Mouse (Mus musculus) embryonic facial prominence, embryonic 12.5 days (tissue): Measurements from ENCODE around the gene Higd2a. TPM values are rescaled to one million over a fixed set of nuclear protein-coding genes. Genes with fewer than 3 reads are reported as not detected.

Experiments used
- ATAC-seq: fragments of 200-750 bp; cut with Nextera tagmentation; 2 replicates; pipeline ENCODE4 v1.8.0; 2017; ENCODE audit not compliant: insufficient number of reproducible peaks, insufficient read depth, low FRiP score, low TSS enrichment
- H3K27ac ChIP-seq: fragments of 300-500 bp; sonication (generic); 2 replicates; pipeline ENCODE4 v1.5.1; 2016; ENCODE audit warnings: mild to moderate bottlenecking
- H3K27me3 ChIP-seq: fragments of 300-500 bp; sonication (generic); 2 replicates; pipeline ENCODE4 v1.6.1; 2016; ENCODE audit warnings: mild to moderate bottlenecking, moderate library complexity
- H3K36me3 ChIP-seq: fragments of 300-500 bp; sonication (generic); 2 replicates; pipeline ENCODE4 v1.6.1; 2016; ENCODE audit warnings: mild to moderate bottlenecking
- H3K4me1 ChIP-seq: fragments of 300-500 bp; sonication (generic); 2 replicates; pipeline ENCODE4 v1.6.1; 2016
- H3K4me2 ChIP-seq: fragments of 300-500 bp; sonication (generic); replicated peaks from 2 replicates; pipeline ENCODE4 v1.6.1; 2016; ENCODE audit warnings: mild to moderate bottlenecking, moderate library complexity
- H3K4me3 ChIP-seq: fragments of 300-500 bp; sonication (generic); 2 replicates; pipeline ENCODE4 v1.5.1; 2016; ENCODE audit warnings: mild to moderate bottlenecking
- H3K9ac ChIP-seq: fragments of 300-500 bp; sonication (generic); 2 replicates; pipeline ENCODE4 v1.6.1; 2016; ENCODE audit warnings: mild to moderate bottlenecking, moderate library complexity
- H3K9me3 ChIP-seq: fragments of 300-500 bp; sonication (generic); 2 replicates; pipeline ENCODE4 v1.6.1; 2016; ENCODE audit warnings: mild to moderate bottlenecking, moderate library complexity
- WGBS: fragments of 180-500 bp; shearing (Covaris S2); methylation state at CpG from one replicate; pipeline ENCODE4 v1.1.7; 2016; 5-methylcytosine and 5-hydroxymethylcytosine counted together
- polyA plus RNA-seq: library from polyadenylated mRNA; unstranded; fragments of >200 nt; fragmentation: Nextera tagmentation; extraction: Ambion mirVana; gene quantifications from 2 replicates; pipeline ENCODE4 v1.2.1, GENCODE M21; 2016

The Higd2a gene
- polyA plus RNA-seq, result 170 and 175 TPM in 2 replicates

GRCm38 (mm10) chr13:54589996-54590951 is at the start of gene Higd2a, which contains the start of gene Nop16:
Gene Higd2a (plus strand): TSS chr13:54590207.
Gene Nop16 (minus strand): TSS chr13:54590090.
- Histone ChIP-seq H3K4me2 (peak within 1 kb of the TSS; percentile 68), H3K9me3 (no peaks in the 10 kb centered on the region), H3K36me3 (peaks cover 17% of the 10 kb centered on the region), H3K27me3 (no peaks in the 10 kb centered on the region), H3K4me3 (peak within 1 kb of the TSS; percentile 78), H3K4me1 (peaks cover 10% of the 10 kb centered on the region), H3K9ac (peak within 1 kb of the TSS; percentile 80), H3K27ac (peak within 1 kb of the TSS; percentile 82)
- peak; percentile 95 for ATAC-seq
- WGBS, result under 1% methylated on average over 51 of the region's 51 CpGs

- Histone ChIP-seq H3K9me3 (no peaks in the 10 kb centered on the region), H3K27me3 (no peaks in the 10 kb centered on the region), H3K4me2 (no peak overlapping the region), H3K4me3 (no peak overlapping the region), H3K9ac (no peak overlapping the region), H3K36me3 (peaks cover 66% of the 10 kb centered on the region), H3K4me1 (no peaks in the 10 kb centered on the region), H3K27ac (no peak overlapping the region)
- ATAC-seq, result no peak
- WGBS, result 84% methylated on average over 7 of the region's 7 CpGs
Measured at GRCm38 (mm10) chr13:54548036-54548435, 42.0 kb upstream of the Higd2a start.

- ATAC-seq, result no peak
- Histone ChIP-seq H3K9me3 (no peaks in the 10 kb centered on the region), H3K9ac (no peak overlapping the region), H3K4me2 (no peak overlapping the region), H3K27ac (no peak overlapping the region), H3K27me3 (no peaks in the 10 kb centered on the region), H3K4me3 (no peak overlapping the region), H3K36me3 (peaks cover 88% of the 10 kb centered on the region), H3K4me1 (no peaks in the 10 kb centered on the region)
- WGBS, result 94% methylated on average over 9 of the region's 9 CpGs
Measured at GRCm38 (mm10) chr13:54556176-54556575, 33.8 kb upstream of the Higd2a start.

- Histone ChIP-seq H3K4me1 (no peaks in the 10 kb centered on the region), H3K27ac (no peak overlapping the region), H3K9me3 (no peaks in the 10 kb centered on the region), H3K36me3 (peaks cover 88% of the 10 kb centered on the region), H3K27me3 (no peaks in the 10 kb centered on the region), H3K9ac (no peak overlapping the region), H3K4me2 (no peak overlapping the region), H3K4me3 (no peak overlapping the region)
- 86% methylated on average over 3 of the region's 3 CpGs for WGBS
- no peak for ATAC-seq
Measured at GRCm38 (mm10) chr13:54556796-54557195, 33.2 kb upstream of the Higd2a start.

GRCm38 (mm10) chr13:54557652-54558051 is 32.4 kb upstream of the Higd2a start:
- Histone ChIP-seq H3K9me3 (no peaks in the 10 kb centered on the region), H3K9ac (no peak overlapping the region), H3K4me1 (no peaks in the 10 kb centered on the region), H3K4me2 (no peak overlapping the region), H3K27ac (no peak overlapping the region), H3K27me3 (no peaks in the 10 kb centered on the region), H3K4me3 (no peak overlapping the region), H3K36me3 (peaks cover 88% of the 10 kb centered on the region)
- WGBS, result 94% methylated on average over 1 of the region's 1 CpGs
- no peak for ATAC-seq

GRCm38 (mm10) chr13:54559656-54560055 is 30.4 kb upstream of the Higd2a start:
- 93% methylated on average over 2 of the region's 2 CpGs for WGBS
- peaks cover 77% of the 10 kb centered on the region for H3K36me3 ChIP-seq

GRCm38 (mm10) chr13:54560608-54561007 is 29.4 kb upstream of the Higd2a start:
- H3K9ac ChIP-seq, result no peak overlapping the region
- 92% methylated on average over 7 of the region's 7 CpGs for WGBS
- peaks cover 7% of the 10 kb centered on the region; the same call in 1 of the 2 replicates for H3K4me1 ChIP-seq
- H3K27me3 ChIP-seq, result no peaks in the 10 kb centered on the region
- H3K4me2 ChIP-seq, result no peak overlapping the region
- H3K36me3 ChIP-seq, result peaks cover 75% of the 10 kb centered on the region
- no peak overlapping the region for H3K27ac ChIP-seq
- no peaks in the 10 kb centered on the region for H3K9me3 ChIP-seq
- no peak for ATAC-seq
- H3K4me3 ChIP-seq, result no peak overlapping the region

More at GRCm38 (mm10) chr13:54559656-54560055, 30.4 kb upstream of the Higd2a start:
- no peaks in the 10 kb centered on the region for H3K9me3 ChIP-seq
- H3K4me3 ChIP-seq, result no peak overlapping the region
- peaks cover 7% of the 10 kb centered on the region; the same call in 1 of the 2 replicates for H3K4me1 ChIP-seq
- no peak for ATAC-seq
- H3K4me2 ChIP-seq, result no peak overlapping the region
- H3K27me3 ChIP-seq, result no peaks in the 10 kb centered on the region
- H3K27ac ChIP-seq, result no peak overlapping the region
- H3K9ac ChIP-seq, result no peak overlapping the region

- no peaks in the 10 kb centered on the region for H3K9me3 ChIP-seq
- H3K27me3 ChIP-seq, result no peaks in the 10 kb centered on the region
- H3K4me1 ChIP-seq, result peaks cover 7% of the 10 kb centered on the region; the same call in 1 of the 2 replicates
- no peak for ATAC-seq
- no peak overlapping the region for H3K4me2 ChIP-seq
- no peak overlapping the region for H3K9ac ChIP-seq
- H3K4me3 ChIP-seq, result no peak overlapping the region
- WGBS, result 84% methylated on average over 7 of the region's 7 CpGs
- H3K27ac ChIP-seq, result no peak overlapping the region
- peaks cover 56% of the 10 kb centered on the region for H3K36me3 ChIP-seq
Measured at GRCm38 (mm10) chr13:54562562-54562961, 27.4 kb upstream of the Higd2a start.

GRCm38 (mm10) chr13:54564232-54565200 is 25.5 kb upstream of the Higd2a start:
- peak overlapping the region; percentile 92 for H3K4me2 ChIP-seq
- H3K4me1 ChIP-seq, result peaks cover 7% of the 10 kb centered on the region; the same call in 1 of the 2 replicates
- peak overlapping the region; percentile 94 for H3K9ac ChIP-seq
- WGBS, result 12% methylated on average over 45 of the region's 45 CpGs
- peak; percentile 65 for ATAC-seq
- peaks cover 37% of the 10 kb centered on the region for H3K36me3 ChIP-seq
- H3K9me3 ChIP-seq, result no peaks in the 10 kb centered on the region
- H3K27ac ChIP-seq, result peak overlapping the region; percentile 76
- peak overlapping the region; percentile 99 for H3K4me3 ChIP-seq
- no peaks in the 10 kb centered on the region for H3K27me3 ChIP-seq

GRCm38 (mm10) chr13:54565201-54565581 is 24.8 kb upstream of the Higd2a start, which contains the start of gene 4833439L19Rik:
Gene 4833439L19Rik (minus strand): TSS chr13:54565435.
- peaks cover 30% of the 10 kb centered on the region for H3K36me3 ChIP-seq
- H3K4me1 ChIP-seq, result peaks cover 7% of the 10 kb centered on the region; the same call in 1 of the 2 replicates
- peak within 1 kb of the TSS; percentile 92 for H3K4me2 ChIP-seq
- WGBS, result under 1% methylated on average over 27 of the region's 27 CpGs
- H3K27me3 ChIP-seq, result no peaks in the 10 kb centered on the region
- H3K4me3 ChIP-seq, result peak within 1 kb of the TSS; percentile 99
- no peaks in the 10 kb centered on the region for H3K9me3 ChIP-seq
- ATAC-seq, result peak; percentile 95
- peak within 1 kb of the TSS; percentile 76 for H3K27ac ChIP-seq
- H3K9ac ChIP-seq, result peak within 1 kb of the TSS; percentile 94
